Mouse (Mus musculus) right cerebral cortex, postnatal 10 days (tissue): ENCODE data around the gene Ppm1b.

Experiments
- DNase-seq, 2 experiments: peaks; one replicate each; pipeline ENCODE4 v3.0.0; 2021; ENCODE audit warnings: low spot score in 2 of 2

The Ppm1b gene

DNA sequence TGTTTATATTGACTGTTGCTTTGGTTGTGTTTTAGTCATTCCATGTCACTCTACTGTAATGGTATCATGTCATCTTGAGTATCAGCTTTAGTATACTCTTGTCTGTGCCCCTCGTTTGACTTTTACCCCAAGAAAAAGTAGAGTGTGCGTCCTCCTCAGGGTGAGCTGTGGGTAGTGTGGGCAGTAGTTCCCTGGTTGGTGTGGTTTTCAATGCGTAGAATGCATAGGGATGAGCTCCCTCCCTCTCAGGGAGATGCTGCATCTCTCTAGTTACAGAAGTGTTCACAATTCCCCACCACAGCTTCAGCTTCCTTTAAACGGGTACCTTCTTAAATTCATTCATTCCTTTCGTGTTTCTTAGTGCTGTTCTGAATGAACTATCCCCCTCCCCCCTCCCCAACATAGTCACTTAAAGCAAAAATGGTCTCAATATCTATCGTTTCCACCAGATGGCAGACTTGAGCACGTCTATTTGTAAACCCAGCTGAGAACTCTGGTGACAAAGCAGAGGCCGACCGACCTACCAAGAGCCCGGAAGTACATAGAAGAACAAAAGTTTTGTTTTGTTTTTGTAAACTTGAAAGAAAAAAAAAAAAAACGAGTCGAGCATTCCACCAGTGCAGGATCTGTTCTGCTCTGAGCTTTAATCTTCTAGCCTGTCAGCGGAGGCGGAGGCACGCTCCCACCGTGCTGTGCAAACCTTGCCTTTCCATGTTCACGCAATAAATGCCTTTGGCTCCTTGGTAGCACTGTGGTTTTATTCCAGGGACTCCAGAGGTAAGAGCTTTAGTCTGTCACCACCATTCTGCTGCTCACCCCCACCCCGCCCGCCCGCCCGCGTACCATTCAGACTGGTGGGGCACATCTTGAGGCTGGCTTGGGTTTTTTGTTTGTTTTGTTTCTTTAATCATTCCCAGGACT lies 67.0 kb downstream of the Ppm1b start:
- DNase-seq: peak; percentile 68

DNA sequence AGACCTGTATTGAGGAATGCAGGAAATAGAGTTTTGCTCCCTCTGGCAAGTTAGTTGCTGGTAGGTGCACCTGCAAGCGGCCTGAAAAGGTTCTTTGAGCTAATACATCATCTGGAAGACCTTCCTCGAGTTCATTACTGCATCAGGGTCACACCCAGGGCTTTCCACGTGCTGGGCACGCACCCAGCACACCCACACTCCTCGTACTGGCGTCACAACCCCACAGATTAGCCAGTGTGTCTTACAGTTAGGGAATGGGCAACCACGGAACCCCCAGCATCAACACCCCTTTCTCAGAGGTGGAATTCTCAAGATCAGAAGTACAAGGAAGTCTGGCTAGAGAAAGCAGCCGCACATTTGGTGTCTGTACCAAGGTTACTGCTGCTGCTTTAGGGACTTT lies 67.7 kb downstream of the Ppm1b start:
- DNase-seq: peak in 1 of 2 experiments; percentile 15

DNA sequence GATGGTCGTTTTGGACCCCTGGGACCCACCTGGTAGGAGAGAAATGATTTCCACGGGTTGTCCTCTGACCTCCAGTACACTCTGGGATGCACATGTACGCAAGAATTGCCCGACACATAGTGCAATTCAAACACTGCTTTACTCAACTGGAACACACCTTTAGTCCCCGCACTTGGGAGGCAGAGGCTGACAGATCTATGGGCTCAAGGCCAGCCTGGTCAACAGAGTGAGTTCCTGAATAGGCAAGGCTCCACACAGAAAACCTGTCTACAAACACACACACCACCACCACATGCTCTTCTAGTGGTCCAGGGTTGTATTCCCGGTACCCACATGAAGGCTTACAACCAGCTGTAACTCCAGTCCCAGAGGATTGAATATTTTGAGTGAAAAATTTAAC lies 68.6 kb downstream of the Ppm1b start:
- DNase-seq: no peak

DNA sequence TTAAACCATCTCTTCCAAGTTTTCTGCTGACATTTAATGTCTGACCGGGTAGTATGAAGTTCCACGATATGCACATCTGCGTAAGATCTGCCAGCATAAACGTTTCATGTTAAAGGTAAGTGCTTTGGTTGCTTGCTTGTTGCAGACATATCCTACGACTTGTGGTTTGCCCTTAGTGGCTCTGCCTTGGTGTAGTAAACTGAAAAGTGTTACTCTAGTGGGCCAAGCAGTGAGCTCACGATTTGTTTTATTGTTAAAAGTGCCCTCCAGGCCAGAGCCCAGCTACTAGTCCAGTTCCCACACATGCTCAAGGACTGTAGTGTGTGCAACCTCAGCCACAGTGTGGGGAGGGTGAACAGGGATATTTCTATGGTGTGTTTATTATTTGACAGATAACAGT lies 69.9 kb downstream of the Ppm1b start:
- no peak for DNase-seq

DNA sequence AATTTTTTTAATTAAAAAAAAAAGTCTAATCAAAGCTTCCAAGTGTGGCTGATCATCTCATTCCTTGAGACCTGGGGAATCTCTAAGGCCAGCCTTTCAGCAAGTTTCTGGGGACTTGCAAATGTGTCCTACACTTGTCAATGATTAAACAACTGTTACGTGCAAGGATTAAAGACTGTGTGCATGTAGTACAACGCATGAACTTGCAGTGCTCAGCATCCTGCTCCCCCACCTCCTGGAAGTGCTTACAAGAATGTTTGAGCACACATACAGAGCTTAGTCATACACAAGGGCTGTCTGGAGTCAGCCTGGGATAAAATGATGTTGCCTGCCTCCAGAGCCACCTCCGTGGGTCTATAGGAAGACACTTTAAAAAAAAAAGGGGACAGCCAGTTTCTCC lies 70.7 kb downstream of the Ppm1b start:
- DNase-seq: no peak

DNA sequence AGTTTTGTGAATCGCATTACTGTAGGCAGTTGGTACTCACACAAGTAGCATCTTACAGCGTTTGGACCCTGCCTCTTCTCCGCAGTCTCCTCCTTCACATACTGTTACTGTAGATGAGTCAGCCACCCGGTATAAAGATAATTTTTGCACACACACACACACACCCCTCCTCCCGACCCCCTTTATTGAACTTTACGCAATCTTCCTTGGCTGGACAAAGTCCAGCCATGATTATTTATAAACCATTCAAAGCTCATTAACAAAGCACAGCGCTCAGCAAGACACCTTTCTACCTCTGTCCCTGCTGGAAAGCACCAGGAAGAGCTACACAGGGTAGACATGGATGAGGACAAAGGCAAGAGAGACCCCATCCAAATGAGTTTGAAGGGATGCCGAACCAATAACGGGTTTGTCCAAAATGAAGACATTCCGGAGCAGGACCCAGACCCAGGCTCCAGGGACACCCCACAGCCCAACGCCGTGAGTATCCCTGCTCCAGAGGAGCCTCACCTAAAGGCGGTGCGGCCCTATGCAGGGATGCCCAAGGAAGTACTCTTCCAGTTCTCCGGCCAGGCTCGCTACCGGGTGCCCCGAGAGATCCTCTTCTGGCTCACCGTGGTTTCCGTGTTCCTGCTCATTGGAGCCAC lies 71.7 kb downstream of the Ppm1b start, which contains the start of gene Slc3a1:
Gene Slc3a1, plus strand, starts transcription at position 284 of the 647 bp plus-strand sequence.
- DNase-seq: no peak

DNA sequence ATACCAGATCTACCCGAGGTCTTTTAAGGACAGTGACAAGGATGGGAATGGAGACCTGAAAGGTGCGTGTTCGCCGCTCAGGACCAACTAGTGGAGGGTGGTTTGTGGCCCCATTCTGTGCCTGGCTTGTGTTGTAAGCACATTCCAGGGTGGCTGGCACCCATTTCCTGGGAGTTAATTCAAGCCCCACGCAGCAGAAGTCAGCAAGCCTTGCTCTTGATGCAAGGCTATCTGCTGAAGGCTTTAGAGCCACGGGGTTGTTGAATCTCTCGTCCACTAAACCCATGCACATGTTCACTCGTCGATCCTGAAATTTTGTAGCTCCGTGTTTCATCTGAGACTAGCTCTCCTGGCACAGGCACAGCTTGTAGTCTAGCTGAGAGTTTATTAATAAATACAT lies 72.3 kb downstream of the Ppm1b start:
- DNase-seq: no peak

DNA sequence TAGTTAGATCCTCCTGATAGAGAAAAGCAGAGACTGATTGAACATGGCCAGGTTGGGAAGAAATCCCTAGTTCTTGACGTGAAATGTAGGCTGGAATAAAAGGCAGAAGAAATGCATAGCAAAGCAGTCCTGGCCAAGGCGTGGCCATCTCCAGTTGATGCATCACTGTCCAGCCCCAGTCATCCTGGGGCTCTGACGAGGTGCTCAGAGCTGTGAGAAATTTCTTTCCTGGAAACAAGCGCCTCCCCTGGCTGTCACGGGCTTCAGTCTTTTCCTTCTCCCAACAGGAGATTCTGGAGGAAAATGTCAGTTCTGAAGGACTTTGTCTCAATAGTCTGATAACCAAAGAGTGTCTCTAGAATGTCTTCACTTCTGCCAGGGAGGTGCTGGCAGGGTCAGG lies 74.1 kb downstream of the Ppm1b start:
- no peak for DNase-seq

DNA sequence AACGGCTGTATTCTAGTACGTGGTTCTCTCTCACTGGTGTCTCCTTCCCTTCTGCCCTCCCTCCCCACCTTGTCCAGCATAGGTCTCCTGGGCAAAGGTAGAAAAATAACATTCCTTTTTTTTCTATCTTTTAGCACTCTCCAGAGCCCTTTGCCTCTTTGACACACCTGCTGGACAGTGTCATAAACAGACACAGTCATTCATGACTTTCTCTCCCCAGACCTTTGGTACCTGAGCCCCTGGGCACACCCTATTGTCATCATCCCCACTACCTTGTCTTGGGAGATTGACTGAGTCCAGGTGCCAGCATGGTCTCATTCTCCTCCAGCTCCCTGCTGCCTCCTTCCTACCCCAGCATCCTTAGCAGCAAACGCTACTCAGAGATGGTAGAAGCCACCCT lies 76.5 kb downstream of the Ppm1b start:
- no peak for DNase-seq

DNA sequence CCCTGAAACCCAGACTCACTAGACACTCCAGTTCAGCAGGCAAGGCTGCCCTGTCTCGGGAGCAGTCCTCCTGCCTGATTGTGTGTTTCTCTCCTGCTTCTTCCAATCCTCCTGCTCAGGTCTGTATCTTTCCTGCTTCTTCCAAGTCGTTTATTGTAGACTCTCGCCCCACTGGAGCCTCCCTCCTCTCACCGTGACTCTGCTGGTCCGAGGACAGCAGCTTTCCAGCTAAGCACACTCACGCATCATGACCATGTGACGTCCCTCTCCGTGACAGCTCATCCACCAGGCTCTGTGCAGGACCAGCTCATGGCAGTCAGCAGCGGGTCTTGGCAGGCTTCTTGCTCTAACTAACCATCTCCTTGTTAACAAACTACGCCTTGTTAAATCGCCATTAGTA lies 77.5 kb downstream of the Ppm1b start:
- peak in 1 of 2 experiments; percentile 42 for DNase-seq

DNA sequence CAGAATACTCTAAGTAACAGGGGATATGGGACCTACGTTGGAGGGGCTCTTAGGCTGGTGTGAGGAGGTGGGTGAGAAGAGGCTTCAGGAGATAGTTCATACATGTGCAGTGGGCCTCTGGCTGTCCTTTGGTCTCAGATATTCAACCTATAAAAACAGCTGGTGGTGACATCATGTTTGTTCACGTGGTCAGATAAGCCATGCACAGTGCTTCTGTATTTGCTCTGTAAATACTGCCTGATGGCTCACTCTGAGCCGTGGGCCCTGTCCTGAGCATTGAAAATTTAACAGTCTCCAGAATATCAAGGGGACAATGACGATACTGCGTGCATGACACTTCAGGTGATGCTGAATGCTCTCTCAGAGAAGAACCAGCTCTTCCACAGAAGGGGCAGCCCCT lies 81.3 kb downstream of the Ppm1b start:
- DNase-seq: no peak

DNA sequence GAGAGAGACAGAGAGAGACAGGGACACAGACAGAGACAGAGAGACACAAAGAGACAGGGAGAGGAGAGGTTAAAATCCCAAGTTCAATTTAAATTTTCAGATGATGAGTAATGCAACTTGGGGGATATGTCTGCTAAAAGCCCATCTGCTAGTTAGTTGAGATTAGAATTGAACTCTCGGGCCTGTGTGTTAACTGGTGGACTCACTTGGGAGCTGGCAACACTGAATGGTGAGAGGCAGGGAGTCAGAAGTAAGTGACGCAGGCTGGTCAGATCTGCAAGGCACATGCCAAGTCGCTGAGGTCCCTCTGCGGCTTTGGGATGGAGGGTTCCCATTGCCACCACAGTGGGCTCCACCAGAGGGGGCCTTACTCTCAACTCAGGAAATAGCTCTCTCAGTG lies 81.8 kb downstream of the Ppm1b start:
- DNase-seq: no peak

DNA sequence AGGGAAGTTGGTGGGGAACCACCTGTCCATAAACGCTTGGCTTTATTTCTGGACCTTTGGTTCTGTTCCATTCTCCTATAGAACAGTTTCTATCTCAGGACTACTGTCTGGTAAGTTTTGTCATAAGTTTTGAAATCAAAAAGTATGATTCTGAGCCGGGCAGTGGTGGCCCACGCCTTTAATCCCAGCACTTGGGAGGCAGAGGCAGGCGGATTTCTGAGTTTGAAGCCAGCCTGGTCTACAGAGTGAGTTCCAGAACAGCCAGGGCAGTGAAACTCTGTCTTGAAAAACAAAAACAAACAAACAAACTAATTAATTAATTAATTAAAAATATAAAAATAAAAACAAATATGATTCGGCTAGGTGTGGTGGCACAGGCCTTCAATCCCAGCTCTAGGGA lies 82.2 kb downstream of the Ppm1b start:
- DNase-seq: no peak

DNA sequence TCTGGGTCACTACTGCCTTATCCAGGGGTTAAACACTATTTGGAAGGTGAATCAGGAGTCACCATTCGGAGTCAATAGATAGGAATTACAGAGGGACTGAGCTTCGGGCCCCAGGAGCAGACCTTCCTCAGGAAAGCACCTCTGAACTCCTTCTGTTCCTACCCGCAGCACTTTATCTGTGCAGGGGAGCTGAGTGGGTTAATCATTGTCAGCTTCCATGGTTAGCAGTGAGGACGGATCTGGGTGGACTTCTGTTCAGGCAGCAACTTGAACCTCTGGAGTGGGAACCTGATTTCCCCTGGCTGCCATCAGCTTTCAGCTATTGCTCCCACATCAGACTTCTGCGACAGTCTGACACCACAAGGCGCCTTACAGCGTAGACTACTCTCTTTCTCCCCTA lies 84.4 kb downstream of the Ppm1b start:
- no peak for DNase-seq

DNA sequence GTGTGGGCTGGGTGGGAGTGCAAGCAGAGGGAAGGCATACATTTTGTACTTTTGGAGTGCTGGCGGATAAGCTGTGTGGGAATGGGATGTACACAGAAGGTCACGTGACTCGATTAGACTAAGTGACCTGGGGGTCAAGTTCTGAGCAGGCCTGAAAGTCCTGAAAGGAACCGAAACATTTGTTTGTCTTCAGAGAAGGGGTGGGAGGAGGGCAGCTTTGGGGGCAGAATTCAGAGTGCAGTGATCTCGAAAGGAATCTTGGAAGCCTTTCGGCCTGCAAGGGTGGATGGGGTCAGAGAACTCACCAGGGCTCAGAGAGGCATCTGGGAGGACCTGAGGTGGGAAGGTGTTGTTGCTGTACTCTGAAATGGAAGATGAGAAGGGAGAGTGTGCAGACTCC lies 85.9 kb downstream of the Ppm1b start:
- no peak for DNase-seq

DNA sequence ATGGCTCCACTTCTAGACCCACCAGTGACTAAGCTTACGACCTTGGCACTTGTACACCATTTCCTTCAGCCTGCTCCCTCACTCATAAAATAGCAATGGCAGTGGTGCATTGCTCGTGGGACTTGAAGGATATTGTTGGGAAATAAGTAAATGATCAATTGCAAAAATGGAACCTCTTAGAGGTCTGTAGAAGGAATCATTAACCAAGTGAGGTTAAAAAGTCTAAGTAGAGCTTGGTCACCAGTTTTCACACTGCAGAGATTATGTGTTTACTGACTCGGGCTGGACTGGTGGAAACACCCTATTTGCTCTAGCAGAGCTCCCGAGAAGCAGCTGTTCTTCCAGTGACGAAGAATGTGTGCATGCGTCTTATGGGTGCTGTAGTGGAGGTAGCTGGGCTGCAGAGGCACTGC lies 86.9 kb downstream of the Ppm1b start:
- DNase-seq: no peak

DNA sequence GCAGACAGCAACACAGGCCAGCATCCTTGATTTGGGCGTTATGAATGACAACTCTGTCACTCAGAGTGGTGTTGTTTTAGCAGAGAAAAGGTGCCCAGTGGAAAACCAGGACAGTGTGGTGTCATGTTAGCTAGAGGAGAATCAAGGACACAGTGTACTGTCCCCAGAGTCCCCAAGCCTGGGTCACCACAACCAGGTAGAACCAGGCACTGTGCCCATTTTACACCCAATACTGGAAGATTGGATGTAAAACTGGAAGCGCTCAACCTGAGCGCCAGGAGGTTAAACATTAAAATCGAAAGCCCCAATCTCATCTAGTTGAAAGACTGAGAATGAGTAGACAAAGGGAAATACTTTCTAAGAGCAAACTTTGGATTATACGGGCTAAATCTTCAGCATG lies 87.9 kb downstream of the Ppm1b start:
- no peak for DNase-seq

DNA sequence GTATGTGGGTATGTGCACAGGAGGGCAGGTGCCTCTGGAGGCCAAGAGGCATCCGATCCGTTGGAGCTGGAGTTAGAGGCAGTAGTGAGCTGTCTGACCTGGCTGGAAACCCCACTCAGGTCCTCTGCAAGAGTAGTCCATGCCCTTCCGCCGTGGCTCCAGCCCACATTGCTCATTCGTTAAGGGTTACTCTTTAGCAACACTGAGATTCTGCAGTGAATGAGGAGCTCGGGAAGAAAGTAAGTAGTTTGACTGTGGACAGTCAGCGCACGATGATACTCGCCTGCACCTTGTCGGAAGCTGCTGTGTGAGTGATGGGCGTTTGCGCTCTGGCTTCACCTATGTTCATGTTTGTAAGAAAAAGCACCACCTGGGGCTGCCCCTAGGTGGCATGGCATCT lies 88.6 kb downstream of the Ppm1b start:
- DNase-seq: no peak

DNA sequence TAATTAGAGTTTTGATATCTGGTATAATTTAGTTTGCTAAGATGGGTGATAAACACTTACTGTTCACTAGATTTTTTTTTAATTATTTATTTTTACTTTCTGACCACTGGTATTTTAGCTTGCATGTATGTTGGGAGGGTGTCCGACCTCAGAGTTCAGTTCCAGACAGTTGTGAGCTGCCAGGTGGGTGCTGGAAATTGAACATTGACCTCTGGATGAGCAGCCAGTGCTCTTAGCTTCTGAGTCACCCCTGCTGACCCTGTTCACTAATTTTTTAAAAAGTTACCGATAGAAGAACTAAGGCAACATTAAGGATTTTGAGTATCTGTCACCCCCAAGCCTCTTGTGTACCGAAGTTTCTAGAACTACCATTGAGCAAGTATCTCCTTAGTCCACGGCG lies 91.8 kb downstream of the Ppm1b start:
- DNase-seq: no peak

DNA sequence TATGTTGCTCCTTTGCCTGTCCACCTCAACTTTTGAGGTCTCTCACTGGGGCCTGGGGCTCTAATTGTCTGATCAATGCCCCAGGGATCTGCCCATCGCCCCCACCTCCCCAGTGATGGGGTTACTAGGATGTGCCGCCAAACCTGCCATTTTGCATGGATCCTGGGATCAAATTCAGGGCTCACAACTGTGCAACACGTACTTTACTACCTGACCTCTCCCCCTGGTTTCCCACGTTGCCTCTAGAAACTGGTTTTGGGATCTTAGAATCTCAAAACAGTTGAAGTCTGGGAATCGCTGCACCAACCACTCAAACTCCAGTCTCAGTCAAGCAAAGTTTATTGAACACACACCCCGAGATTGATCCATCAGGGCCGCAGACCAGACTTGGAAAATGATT lies 101.7 kb downstream of the Ppm1b start:
- no peak for DNase-seq

DNA sequence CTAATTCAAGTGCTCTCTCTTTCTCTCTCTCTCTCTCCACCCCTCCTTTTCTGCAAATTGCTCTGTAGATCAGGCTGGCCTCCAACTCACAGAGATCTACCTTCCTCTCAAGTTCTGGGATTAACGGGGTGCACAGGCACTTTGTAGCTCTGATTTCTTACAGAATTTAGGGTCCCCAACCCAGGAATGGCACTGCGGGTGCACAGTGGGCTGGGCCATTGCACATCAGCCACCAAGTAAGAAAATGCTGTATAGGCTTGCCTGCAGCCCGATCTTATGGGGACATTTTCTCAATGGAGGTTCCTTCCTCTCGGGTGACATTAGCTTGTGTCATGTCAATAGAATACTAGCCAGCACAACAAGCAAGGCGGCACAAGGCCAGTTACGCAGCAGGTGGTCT lies 102.6 kb downstream of the Ppm1b start:
- no peak for DNase-seq

DNA sequence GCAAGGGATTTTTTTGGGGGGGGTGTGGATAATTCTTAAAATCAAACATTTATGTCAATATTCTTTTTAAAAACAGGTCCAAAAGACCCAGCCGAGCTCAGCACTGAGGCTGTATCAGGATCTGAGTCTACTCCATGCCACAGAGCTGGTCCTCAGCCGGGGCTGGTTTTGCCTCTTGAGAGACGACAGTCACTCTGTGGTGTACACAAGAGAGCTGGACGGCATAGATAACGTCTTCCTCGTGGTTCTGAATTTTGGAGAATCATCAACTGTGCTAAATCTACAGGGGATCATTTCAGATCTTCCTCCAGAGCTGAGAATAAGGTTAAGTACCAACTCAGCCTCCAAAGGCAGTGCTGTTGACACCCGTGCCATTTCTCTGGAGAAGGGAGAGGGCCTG lies 107.0 kb downstream of the Ppm1b start:
- no peak for DNase-seq

DNA sequence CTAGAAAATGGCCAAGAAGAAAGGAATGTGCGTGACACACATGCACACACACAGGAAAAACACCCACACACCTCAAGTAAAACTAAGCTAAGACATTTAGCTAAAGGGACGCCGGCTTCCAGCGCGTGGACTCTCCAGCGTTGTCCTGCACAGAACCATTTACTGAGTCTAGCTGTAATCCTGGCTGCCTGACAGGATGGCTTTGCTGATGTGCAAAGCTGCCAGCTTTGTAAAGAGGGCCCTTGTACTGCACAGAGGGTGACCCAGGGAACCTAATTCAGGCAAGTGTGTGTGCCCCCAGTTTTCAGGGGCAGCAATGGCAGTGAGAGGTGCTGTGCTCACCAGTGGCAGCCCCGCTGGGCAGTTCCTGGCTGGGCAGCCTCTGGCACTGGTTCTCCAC lies 110.8 kb downstream of the Ppm1b start:
- peak; percentile 43 to 50 for DNase-seq
